15 mouse cellular contexts compared by ENCODE assay signal in genomic region chr10:115391076-115391475, GRCm38 (mm10).
"Had no signal": no experiment of that assay in that cellular context is flagged by ENCODE, and none has a peak within 500 bp of the region (broad histone marks: within the 10 kb centered on the region; RNA-seq: fewer than 3 reads in every experiment).

No protein-coding gene starts in this region.

- H3K4me3 ChIP-seq: liver, embryonic 13.5 days; midbrain, embryonic 10.5 days; midbrain, embryonic 13.5 days; midbrain, embryonic 15.5 days; neural tube, embryonic 12.5 days; stomach, embryonic 15.5 days had no signal

- H3K9ac ChIP-seq: lung, embryonic 14.5 days; midbrain, embryonic 13.5 days; midbrain, embryonic 15.5 days; neural tube, embryonic 12.5 days; stomach, embryonic 15.5 days had no signal

- H3K27ac ChIP-seq: liver, embryonic 13.5 days; midbrain, embryonic 10.5 days; midbrain, embryonic 13.5 days; midbrain, embryonic 15.5 days; neural tube, embryonic 12.5 days; stomach, embryonic 15.5 days; stomach, postnatal 0 days had no signal

- DNase-seq: liver, embryonic 13.5 days; lung, adult 18-20 months; lung, embryonic 14.5 days; lung, postnatal 10 days; lung, postnatal 4 days; right cerebral cortex, postnatal 14 days; thymus, adult 2 months; thymus, postnatal 25 days had no signal

- ATAC-seq: midbrain, embryonic 13.5 days; midbrain, embryonic 15.5 days had no signal

- H3K9me3 ChIP-seq: liver, embryonic 13.5 days; midbrain, embryonic 10.5 days; midbrain, embryonic 13.5 days; midbrain, embryonic 15.5 days; neural tube, embryonic 12.5 days; stomach, embryonic 15.5 days had no signal

- H3K27me3 ChIP-seq: liver, embryonic 13.5 days; midbrain, embryonic 13.5 days; midbrain, embryonic 15.5 days; neural tube, embryonic 12.5 days; stomach, embryonic 15.5 days had no signal

- H3K4me2 ChIP-seq: liver, embryonic 11.5 days; liver, embryonic 13.5 days; lung, embryonic 14.5 days; midbrain, embryonic 13.5 days; midbrain, embryonic 15.5 days; neural tube, embryonic 12.5 days; stomach, embryonic 15.5 days had no signal
